Mouse (Mus musculus): Measurements from ENCODE around the gene Ptgds.

DNA sequence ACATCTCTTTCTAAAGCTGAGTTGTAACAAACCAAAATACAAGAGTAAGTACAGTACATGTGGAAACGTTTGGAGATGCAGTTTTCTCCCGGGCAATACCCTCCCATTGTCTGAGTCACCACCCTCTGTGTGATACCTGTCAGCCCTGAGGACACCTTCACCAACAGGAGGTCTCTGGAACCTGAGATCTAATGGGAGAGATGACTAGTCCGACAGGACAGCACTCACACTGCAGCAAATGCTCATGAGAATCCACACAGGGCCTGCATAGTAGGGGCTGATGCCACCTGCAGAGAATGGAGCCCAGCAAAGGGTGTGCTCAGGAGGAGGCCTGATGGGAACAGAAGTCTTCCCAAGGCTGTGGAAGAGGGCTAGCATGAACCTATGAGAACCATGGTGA lies 8.4 kb downstream of the Ptgds start:
- TF ChIP-seq POLR2A (IDR thresholded peaks at IDR 0.05; ENCODE audit: insufficient read depth, low read depth, low read length), result no peak
- TF ChIP-seq CTCF (IDR thresholded peaks at IDR 0.05; ENCODE audit: insufficient read depth, low read depth, low read length), result no peak
